Mouse (Mus musculus): ENCODE results near the gene Atcay. TPM values are rescaled to one million over a fixed set of nuclear protein-coding genes. Genes with fewer than 3 reads are reported as not detected.
"Not testable (repeated sequence)": the region's sequence is repeated elsewhere in the genome, so short reads cannot be mapped to it uniquely, and the experiment has no call there.

Atcay gene
- polyA plus RNA-seq, 1 experiment from 2014 or later, result 4.1 TPM

DNA sequence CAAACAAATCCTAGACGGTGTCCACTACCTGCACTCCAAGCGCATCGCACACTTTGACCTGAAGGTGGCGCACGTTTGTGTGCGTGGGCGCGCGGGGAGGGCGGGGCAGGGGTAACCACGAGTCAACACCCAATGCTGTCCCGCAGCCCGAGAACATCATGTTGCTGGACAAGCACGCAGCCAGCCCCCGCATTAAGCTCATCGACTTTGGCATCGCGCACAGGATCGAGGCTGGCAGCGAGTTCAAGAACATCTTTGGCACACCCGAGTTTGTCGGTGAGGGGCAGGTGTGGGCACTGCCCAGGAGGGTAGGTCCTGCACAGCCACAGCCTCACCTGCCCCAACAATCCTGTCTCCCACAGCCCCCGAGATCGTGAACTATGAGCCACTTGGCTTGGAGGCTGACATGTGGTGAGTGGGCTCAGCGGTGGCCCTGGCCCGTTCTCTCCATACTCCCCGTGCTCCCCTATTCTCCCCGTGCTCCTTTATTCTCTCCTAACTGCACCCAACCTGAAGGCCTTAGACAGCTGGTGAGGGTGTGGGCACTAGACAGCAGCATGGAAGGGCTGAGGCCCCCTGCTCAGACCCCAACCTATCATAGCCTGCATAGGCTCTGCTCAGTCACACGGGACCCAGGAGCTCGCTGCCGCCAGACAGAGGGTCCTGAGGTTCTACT is 40.3 kb downstream of the Atcay start:
- no peak for ATAC-seq (replicated peaks; ENCODE audit: insufficient number of reproducible peaks, low FRiP score, low TSS enrichment, low read depth)
- Histone ChIP-seq H3K27me3 (ENCODE audit: control insufficient read depth, insufficient read depth, low read length) (peaks cover 13% of the 10 kb centered on the region), H3K36me3 (replicated peaks; ENCODE audit: control insufficient read depth, insufficient read depth, low read depth, low read length) (0 out of 2 replicates have a peak, but pooled peaks cover 3% of the 10 kb centered on the region), H3K4me1 (ENCODE audit: control insufficient read depth, insufficient read depth, low read length) (peaks cover 6% of the 10 kb centered on the region), H3K9ac (replicated peaks; ENCODE audit: low read length) (no peak overlapping the region), H3K4me3 (ENCODE audit: low read depth, low read length) (no peak overlapping the region), H3K27ac (replicated peaks; ENCODE audit: low read depth, low read length) (no peak overlapping the region), H3K9me3 (replicated peaks; ENCODE audit: control insufficient read depth, low read length) (no peaks in the 10 kb centered on the region), H3K4me2 (ENCODE audit: low read depth, low read length) (no peak overlapping the region)
- DNase-seq (ENCODE audit: low spot score), result peak; percentile 36
- WGBS, result 69% methylated on average over 31 of the region's 31 CpGs

DNA sequence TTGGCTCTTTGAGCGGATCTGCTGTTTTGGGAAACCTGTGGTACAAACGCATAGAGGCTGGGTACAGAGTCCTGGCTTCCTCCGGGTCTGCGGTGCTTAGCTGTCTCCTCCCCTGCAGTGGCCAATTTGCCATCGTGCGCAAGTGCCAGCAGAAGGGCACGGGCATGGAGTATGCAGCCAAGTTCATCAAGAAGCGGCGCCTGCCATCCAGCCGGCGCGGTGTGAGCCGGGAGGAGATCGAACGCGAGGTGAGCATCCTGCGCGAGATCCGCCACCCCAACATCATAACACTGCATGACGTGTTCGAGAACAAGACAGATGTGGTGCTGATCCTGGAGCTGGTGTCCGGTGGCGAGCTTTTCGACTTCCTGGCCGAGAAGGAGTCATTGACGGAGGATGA is 40.8 kb downstream of the Atcay start:
- DNase-seq (ENCODE audit: low spot score) (no peak), ATAC-seq (replicated peaks; ENCODE audit: insufficient number of reproducible peaks, low FRiP score, low TSS enrichment, low read depth) (no peak)
- Histone ChIP-seq H3K9ac (replicated peaks; ENCODE audit: low read length) (no peak overlapping the region), H3K36me3 (replicated peaks; ENCODE audit: control insufficient read depth, insufficient read depth, low read depth, low read length) (0 out of 2 replicates have a peak, but pooled peaks cover 3% of the 10 kb centered on the region), H3K4me3 (ENCODE audit: low read depth, low read length) (no peak overlapping the region), H3K4me2 (ENCODE audit: low read depth, low read length) (no peak overlapping the region), H3K9me3 (replicated peaks; ENCODE audit: control insufficient read depth, low read length) (no peaks in the 10 kb centered on the region), H3K27me3 (ENCODE audit: control insufficient read depth, insufficient read depth, low read length) (peaks cover 9% of the 10 kb centered on the region), H3K27ac (replicated peaks; ENCODE audit: low read depth, low read length) (no peak overlapping the region), H3K4me1 (ENCODE audit: control insufficient read depth, insufficient read depth, low read length) (peaks cover 9% of the 10 kb centered on the region)
- 81% methylated on average over 26 of the region's 26 CpGs for WGBS

DNA sequence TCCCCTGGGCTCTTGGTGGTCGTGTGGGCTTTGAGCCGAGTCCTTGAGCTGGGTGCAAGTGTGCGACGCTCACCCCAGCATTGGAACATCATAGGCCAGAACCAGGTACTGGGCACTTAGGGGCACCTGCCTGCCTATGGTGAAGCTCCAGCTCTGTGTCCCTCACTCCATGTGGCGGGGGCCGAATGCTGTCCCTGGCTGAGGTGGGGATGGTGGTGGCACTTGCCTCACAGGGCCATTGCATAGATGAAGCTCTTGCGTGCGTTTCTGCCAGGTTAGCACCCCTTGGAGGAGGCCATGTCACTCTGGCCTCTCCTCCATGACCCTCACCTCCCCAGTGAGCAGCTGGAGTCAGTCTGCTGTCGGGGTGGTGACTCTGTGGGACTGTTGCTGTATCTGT is 43.5 kb downstream of the Atcay start:
- H3K36me3 ChIP-seq (replicated peaks; ENCODE audit: control insufficient read depth, insufficient read depth, low read depth, low read length), result 0 out of 2 replicates have a peak, but pooled peaks cover 3% of the 10 kb centered on the region
- H3K27ac ChIP-seq (replicated peaks; ENCODE audit: low read depth, low read length), result no peak overlapping the region
- 91% methylated on average over 9 of the region's 9 CpGs for WGBS
- H3K4me2 ChIP-seq (ENCODE audit: low read depth, low read length), result no peak overlapping the region
- no peaks in the 10 kb centered on the region for H3K9me3 ChIP-seq (replicated peaks; ENCODE audit: control insufficient read depth, low read length)
- peaks cover 8% of the 10 kb centered on the region for H3K4me1 ChIP-seq (ENCODE audit: control insufficient read depth, insufficient read depth, low read length)
- ATAC-seq (replicated peaks; ENCODE audit: insufficient number of reproducible peaks, low FRiP score, low TSS enrichment, low read depth) (no peak), DNase-seq (ENCODE audit: low spot score) (no peak)
- H3K27me3 ChIP-seq (ENCODE audit: control insufficient read depth, insufficient read depth, low read length), result no peaks in the 10 kb centered on the region
- H3K4me3 ChIP-seq (ENCODE audit: low read depth, low read length), result no peak overlapping the region
- no peak overlapping the region for H3K9ac ChIP-seq (replicated peaks; ENCODE audit: low read length)

DNA sequence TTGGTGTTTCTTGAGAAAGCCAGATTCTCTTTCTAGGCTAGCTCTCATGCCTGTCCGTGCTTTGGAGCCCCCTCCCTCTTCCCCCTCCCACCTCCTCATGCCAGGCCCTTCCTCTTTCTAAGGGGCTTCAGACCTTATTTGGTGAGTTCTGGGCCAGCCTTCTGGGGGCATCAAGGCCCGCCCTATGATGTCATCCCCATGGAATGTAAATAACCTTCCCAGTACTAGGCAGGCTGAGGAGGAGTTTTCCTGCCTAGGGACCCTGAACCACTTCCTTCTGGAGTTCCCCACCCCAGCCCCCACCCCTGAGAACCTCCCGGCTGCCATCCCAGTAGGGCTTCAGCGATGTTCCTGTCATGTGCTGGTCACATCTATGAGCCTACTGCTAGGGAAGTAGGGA is 45.9 kb downstream of the Atcay start:
- Histone ChIP-seq H3K4me3 (ENCODE audit: low read depth, low read length) (no peak overlapping the region), H3K27ac (replicated peaks; ENCODE audit: low read depth, low read length) (no peak overlapping the region), H3K27me3 (ENCODE audit: control insufficient read depth, insufficient read depth, low read length) (no peaks in the 10 kb centered on the region), H3K9ac (replicated peaks; ENCODE audit: low read length) (no peak overlapping the region), H3K36me3 (replicated peaks; ENCODE audit: control insufficient read depth, insufficient read depth, low read depth, low read length) (peaks cover 21% of the 10 kb centered on the region), H3K4me1 (ENCODE audit: control insufficient read depth, insufficient read depth, low read length) (peaks cover 8% of the 10 kb centered on the region), H3K9me3 (replicated peaks; ENCODE audit: control insufficient read depth, low read length) (no peaks in the 10 kb centered on the region), H3K4me2 (ENCODE audit: low read depth, low read length) (no peak overlapping the region)
- no peak for ATAC-seq (replicated peaks; ENCODE audit: insufficient number of reproducible peaks, low FRiP score, low TSS enrichment, low read depth)
- DNase-seq (ENCODE audit: low spot score), result peak; percentile 62
- 45% methylated on average over 4 of the region's 4 CpGs for WGBS

DNA sequence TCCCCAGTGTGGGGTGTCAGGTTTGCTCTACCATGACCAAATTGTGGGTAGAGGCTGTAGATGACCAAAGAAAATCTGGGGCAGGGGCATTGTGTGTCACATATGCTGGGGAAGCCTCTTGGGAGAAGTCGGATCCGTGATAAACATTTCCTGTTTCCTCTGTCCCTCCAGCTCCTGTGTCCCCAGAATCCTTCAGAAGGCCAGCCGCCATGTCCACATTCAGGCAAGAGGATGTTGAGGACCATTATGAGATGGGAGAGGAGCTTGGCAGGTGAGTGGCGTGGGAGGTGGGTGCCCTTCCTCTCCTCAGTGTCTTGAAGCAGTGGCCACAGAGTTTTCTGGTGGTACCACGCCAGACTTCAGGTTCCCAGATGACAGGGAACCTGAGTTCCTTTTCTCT is 46.8 kb downstream of the Atcay start, which contains the start of gene 4930442H23Rik:
Gene 4930442H23Rik (minus strand): TSS at position 45 of the 400 bp plus-strand sequence.
- H3K4me3 ChIP-seq (ENCODE audit: low read depth, low read length), result peak within 1 kb of the TSS; percentile 63
- 82% methylated on average over 5 of the region's 5 CpGs for WGBS
- H3K27me3 ChIP-seq (ENCODE audit: control insufficient read depth, insufficient read depth, low read length), result no peaks in the 10 kb centered on the region
- ATAC-seq (replicated peaks; ENCODE audit: insufficient number of reproducible peaks, low FRiP score, low TSS enrichment, low read depth), result no peak
- H3K9ac ChIP-seq (replicated peaks; ENCODE audit: low read length), result peak within 1 kb of the TSS; percentile 68
- peaks cover 8% of the 10 kb centered on the region for H3K4me1 ChIP-seq (ENCODE audit: control insufficient read depth, insufficient read depth, low read length)
- H3K9me3 ChIP-seq (replicated peaks; ENCODE audit: control insufficient read depth, low read length), result no peaks in the 10 kb centered on the region
- peak within 1 kb of the TSS; percentile 66 for H3K4me2 ChIP-seq (ENCODE audit: low read depth, low read length)
- H3K36me3 ChIP-seq (replicated peaks; ENCODE audit: control insufficient read depth, insufficient read depth, low read depth, low read length), result peaks cover 28% of the 10 kb centered on the region
- H3K27ac ChIP-seq (replicated peaks; ENCODE audit: low read depth, low read length), result 0 out of 2 replicates have a peak within 1 kb of the TSS, but pooled peaks have one; percentile 57
- no peak for DNase-seq (ENCODE audit: low spot score)

DNA sequence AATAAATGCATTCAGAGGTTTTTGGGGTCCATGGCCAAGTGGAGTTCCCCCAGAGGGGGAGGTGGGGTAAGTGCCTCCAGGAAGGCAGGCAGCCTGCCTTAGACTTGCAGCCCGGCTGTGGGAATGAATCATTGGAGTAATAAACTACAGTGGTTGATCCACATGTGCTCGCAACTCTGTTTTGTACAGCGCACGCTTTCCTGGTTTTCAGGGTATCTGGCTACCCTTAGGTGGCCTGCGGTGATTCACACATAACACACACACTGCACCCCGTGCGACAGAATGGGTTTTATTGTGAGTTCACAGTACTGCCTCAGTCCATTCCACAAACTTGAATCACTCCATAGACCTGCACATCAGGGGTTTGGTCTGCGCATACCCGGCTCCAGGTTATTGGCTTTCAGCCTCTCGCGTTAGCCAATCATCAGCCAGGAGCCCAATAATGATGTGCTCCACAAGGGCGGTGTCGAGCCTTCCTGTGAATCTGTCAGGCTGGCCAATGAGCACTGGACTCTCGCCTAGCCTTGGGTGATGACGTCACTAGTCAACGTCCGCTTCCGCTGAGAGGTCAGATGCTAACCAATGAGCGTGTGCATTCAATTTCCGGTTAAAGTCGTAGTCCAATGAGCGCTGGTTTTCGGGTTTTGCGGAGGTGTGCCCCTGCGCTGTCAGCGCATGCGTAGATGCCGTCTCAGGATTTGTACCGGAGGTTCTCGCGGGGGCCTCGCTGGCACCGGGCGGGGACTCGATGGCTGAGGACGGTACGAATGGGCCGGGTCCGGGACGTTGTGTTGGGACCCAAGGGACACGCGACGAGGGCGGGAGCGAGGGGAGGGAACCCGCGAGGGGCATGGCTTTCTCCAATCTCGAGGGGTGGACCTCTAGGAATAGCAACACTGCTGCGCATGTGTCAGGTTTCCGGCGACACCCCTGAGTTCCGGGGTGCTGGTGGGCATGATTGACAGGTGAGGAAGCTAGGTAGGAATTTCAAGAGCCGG is 48.0 kb downstream of the Atcay start, which contains the start of gene Dapk3:
Gene Dapk3 (plus strand): TSS at position 670 of the 998 bp plus-strand sequence.
- peak within 1 kb of the TSS; percentile 63 for H3K4me3 ChIP-seq (ENCODE audit: low read depth, low read length)
- peak within 1 kb of the TSS; percentile 66 for H3K4me2 ChIP-seq (ENCODE audit: low read depth, low read length)
- WGBS, result 6% methylated on average over 53 of the region's 53 CpGs
- peaks cover 38% of the 10 kb centered on the region for H3K36me3 ChIP-seq (replicated peaks; ENCODE audit: control insufficient read depth, insufficient read depth, low read depth, low read length)
- no peaks in the 10 kb centered on the region for H3K27me3 ChIP-seq (ENCODE audit: control insufficient read depth, insufficient read depth, low read length)
- DNase-seq (ENCODE audit: low spot score), result peak; percentile 100
- peak within 1 kb of the TSS; percentile 68 for H3K9ac ChIP-seq (replicated peaks; ENCODE audit: low read length)
- ATAC-seq (replicated peaks; ENCODE audit: insufficient number of reproducible peaks, low FRiP score, low TSS enrichment, low read depth), result peak; percentile 92
- peaks cover 10% of the 10 kb centered on the region for H3K4me1 ChIP-seq (ENCODE audit: control insufficient read depth, insufficient read depth, low read length)
- H3K27ac ChIP-seq (replicated peaks; ENCODE audit: low read depth, low read length), result 0 out of 2 replicates have a peak within 1 kb of the TSS, but pooled peaks have one; percentile 57
- no peaks in the 10 kb centered on the region for H3K9me3 ChIP-seq (replicated peaks; ENCODE audit: control insufficient read depth, low read length)

DNA sequence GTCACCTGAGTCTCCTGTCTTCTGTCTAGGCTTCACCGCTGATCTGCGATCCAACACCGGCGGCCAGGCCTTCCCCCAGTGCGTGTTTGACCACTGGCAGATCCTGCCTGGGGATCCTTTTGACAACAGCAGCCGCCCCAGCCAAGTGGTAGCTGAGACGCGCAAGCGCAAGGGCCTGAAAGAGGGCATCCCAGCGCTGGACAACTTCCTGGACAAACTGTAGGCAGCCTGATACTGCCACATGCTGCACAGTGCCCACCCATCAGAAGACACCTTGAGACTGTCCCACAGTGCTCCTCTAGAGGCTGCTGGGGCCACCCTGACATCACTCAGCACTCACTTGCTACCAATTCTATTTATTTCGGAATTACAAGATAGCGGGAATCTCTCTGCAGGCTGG is 48.8 kb downstream of the Atcay start:
- ATAC-seq (replicated peaks; ENCODE audit: insufficient number of reproducible peaks, low FRiP score, low TSS enrichment, low read depth); H3K4me3 ChIP-seq (ENCODE audit: low read depth, low read length); H3K27me3 ChIP-seq (ENCODE audit: control insufficient read depth, insufficient read depth, low read length); H3K4me2 ChIP-seq (ENCODE audit: low read depth, low read length); H3K27ac ChIP-seq (replicated peaks; ENCODE audit: low read depth, low read length); DNase-seq (ENCODE audit: low spot score); H3K9me3 ChIP-seq (replicated peaks; ENCODE audit: control insufficient read depth, low read length); H3K9ac ChIP-seq (replicated peaks; ENCODE audit: low read length): not testable (repeated sequence)
- Histone ChIP-seq H3K4me1 (ENCODE audit: control insufficient read depth, insufficient read depth, low read length) (peaks cover 10% of the 10 kb centered on the region), H3K36me3 (replicated peaks; ENCODE audit: control insufficient read depth, insufficient read depth, low read depth, low read length) (peaks cover 40% of the 10 kb centered on the region)
- WGBS, result 79% methylated on average over 12 of the region's 12 CpGs
